Mouse (Mus musculus) liver, adult 2 months (tissue): ENCODE measurements at regions not wholly inside any gene's neighbourhood (a gene's known extent, or its start where the extent isn't known, plus 50 kb on each side); places are given as distances from the start of the nearest gene placed in this dataset.

Experiments
- CTCF ChIP-seq: fragments of 200-500 bp; IDR thresholded peaks from 2 replicates; pipeline ENCODE4 v1.5.1; 2011; ENCODE audit warnings: low read depth, low read length, control low read depth
- POLR2A ChIP-seq: fragments of 200-500 bp; IDR thresholded peaks from 2 replicates; pipeline ENCODE4 v1.6.1; 2011; ENCODE audit warnings: low read length, control low read depth; ENCODE audit not compliant: insufficient read depth; ENCODE audit errors: extremely low read depth

- TF ChIP-seq POLR2A (no peak), CTCF (no peak)
These were observed 261.0 kb downstream of the Fzd1 start for GRCm38 (mm10) chr5:4496907-4497200.
